Mouse (Mus musculus) MEL (cell line): ENCODE measurements at regions not wholly inside any gene's neighbourhood (a gene's known extent, or its start where the extent isn't known, plus 50 kb on each side); places are given as distances from the start of the nearest gene placed in this dataset.

Source experiments
- DNase-seq: peaks from one replicate; pipeline ENCODE4 v3.0.0; 2011; ENCODE audit warnings: low read depth, low spot score
- H3K27ac ChIP-seq: 2 replicates; pipeline ENCODE4 v1.5.1; 2012; ENCODE audit warnings: low read depth, mild to moderate bottlenecking, control low read depth, low read length, moderate library complexity; ENCODE audit not compliant: control insufficient read depth
- H3K27me3 ChIP-seq, 2 experiments: fragments of 150-350 bp in 1 of 2; sonication (generic) in 1 of 2; 2 replicates each; pipeline ENCODE4 v1.6.1; 2012; ENCODE audit warnings: low read length in 2 of 2, mild to moderate bottlenecking in 2 of 2, improper control_type of control experiment in 1 of 2, moderate library complexity in 1 of 2; ENCODE audit not compliant: insufficient read depth in 2 of 2, control insufficient read depth in 1 of 2
- H3K36me3 ChIP-seq, 2 experiments: 2 replicates each; pipeline ENCODE4 v1.6.1; 2012 to 2014; ENCODE audit warnings: low read length in 2 of 2, improper control_type of control experiment in 1 of 2, inconsistent platforms in 1 of 2, mild to moderate bottlenecking in 1 of 2; ENCODE audit not compliant: insufficient read depth in 2 of 2, control insufficient read depth in 1 of 2
- H3K4me1 ChIP-seq, 2 experiments: fragments of 150-350 bp in 1 of 2; sonication (generic) in 1 of 2; 2 replicates each; pipeline ENCODE4 v1.6.1; 2012; ENCODE audit warnings: low read length in 2 of 2, improper control_type of control experiment in 1 of 2, mild to moderate bottlenecking in 1 of 2; ENCODE audit not compliant: insufficient read depth in 2 of 2, control insufficient read depth in 1 of 2
- H3K4me3 ChIP-seq, 2 experiments: fragments of 150-350 bp in 1 of 2; sonication (generic) in 1 of 2; 2 replicates each; pipeline ENCODE4 v1.5.1; 2012; ENCODE audit warnings: low read depth in 2 of 2, low read length in 2 of 2, mild to moderate bottlenecking in 2 of 2, moderate library complexity in 2 of 2, control low read depth in 1 of 2, improper control_type of control experiment in 1 of 2; ENCODE audit not compliant: control insufficient read depth in 1 of 2, insufficient read depth in 1 of 2
- H3K79me2 ChIP-seq: 2 replicates; pipeline ENCODE4 v1.6.1; 2012; ENCODE audit warnings: mild to moderate bottlenecking, low read length, moderate library complexity; ENCODE audit not compliant: control insufficient read depth, poor library complexity, insufficient read depth
- H3K9ac ChIP-seq: 2 replicates; pipeline ENCODE4 v1.6.1; 2012; ENCODE audit warnings: low read depth, mild to moderate bottlenecking, control low read depth, low read length, moderate library complexity; ENCODE audit not compliant: control insufficient read depth, poor library complexity, severe bottlenecking
- H3K9me3 ChIP-seq: fragments of 150-350 bp; sonication (generic); replicated peaks from 2 replicates; pipeline ENCODE4 v1.6.1; 2012; ENCODE audit warnings: mild to moderate bottlenecking, low read length, improper control_type of control experiment, moderate library complexity; ENCODE audit not compliant: insufficient read depth
- BHLHE40 ChIP-seq: IDR thresholded peaks from 2 replicates; pipeline ENCODE4 v1.6.1; 2012; ENCODE audit warnings: low read depth, mild to moderate bottlenecking, inconsistent platforms, low read length, improper control_type of control experiment, borderline replicate concordance
- CHD2 ChIP-seq: IDR thresholded peaks from 2 replicates; pipeline ENCODE4 v1.6.1; 2011; ENCODE audit warnings: low read length, improper control_type of control experiment
- CTCF ChIP-seq, 3 experiments: IDR thresholded peaks in 2 of 3; conservative IDR thresholded peaks in 1 of 3; 2 replicates each; pipeline ENCODE4 v1.5.1; 2011 to 2012; ENCODE audit warnings: low read length in 3 of 3, low read depth in 2 of 3, mild to moderate bottlenecking in 2 of 3, improper control_type of control experiment in 1 of 3, inconsistent platforms in 1 of 3, mixed read lengths in 1 of 3, moderate library complexity in 1 of 3; ENCODE audit not compliant: control insufficient read depth in 1 of 3, insufficient read depth in 1 of 3, poor library complexity in 1 of 3, severe bottlenecking in 1 of 3
- ELF1 ChIP-seq: IDR thresholded peaks from 2 replicates; pipeline ENCODE4 v1.6.1; 2014; ENCODE audit warnings: low read depth, mild to moderate bottlenecking, inconsistent platforms, low read length, improper control_type of control experiment, moderate library complexity
- ETS1 ChIP-seq: IDR thresholded peaks from 2 replicates; pipeline ENCODE4 v1.6.1; 2012; ENCODE audit warnings: low read depth, mild to moderate bottlenecking, inconsistent platforms, low read length, improper control_type of control experiment, moderate library complexity
- GABPA ChIP-seq: IDR thresholded peaks from 2 replicates; pipeline ENCODE4 v1.6.1; 2012; ENCODE audit warnings: low read depth, mild to moderate bottlenecking, inconsistent platforms, low read length, improper control_type of control experiment, moderate library complexity
- HCFC1 ChIP-seq: IDR thresholded peaks from 2 replicates; pipeline ENCODE4 v1.6.1; 2012; ENCODE audit warnings: low read depth, mild to moderate bottlenecking, inconsistent platforms, low read length, improper control_type of control experiment, moderate library complexity
- JUND ChIP-seq: IDR thresholded peaks from 2 replicates; pipeline ENCODE4 v1.6.1; 2011; ENCODE audit warnings: low read depth, mild to moderate bottlenecking, improper control_type of control experiment, low read length
- MAX ChIP-seq: IDR thresholded peaks from 2 replicates; pipeline ENCODE4 v1.6.1; 2011; ENCODE audit warnings: low read length, improper control_type of control experiment
- MAZ ChIP-seq: IDR thresholded peaks from 2 replicates; pipeline ENCODE4 v1.6.1; 2012; ENCODE audit warnings: low read depth, mild to moderate bottlenecking, inconsistent platforms, low read length, improper control_type of control experiment
- MYB ChIP-seq: IDR thresholded peaks from 2 replicates; pipeline ENCODE4 v1.6.1; 2011; ENCODE audit warnings: mild to moderate bottlenecking, low read depth, low read length, improper control_type of control experiment
- MYC ChIP-seq: IDR thresholded peaks from 2 replicates; pipeline ENCODE4 v1.6.1; 2011; ENCODE audit warnings: low read depth, mild to moderate bottlenecking, low read length, improper control_type of control experiment, moderate library complexity
- NELFE ChIP-seq: IDR thresholded peaks from 2 replicates; pipeline ENCODE4 v1.6.1; 2011; ENCODE audit warnings: low read depth, low read length, improper control_type of control experiment
- NRF1 ChIP-seq: IDR thresholded peaks from 2 replicates; pipeline ENCODE4 v1.6.1; 2014; ENCODE audit warnings: low read depth, mild to moderate bottlenecking, inconsistent platforms, low read length, improper control_type of control experiment, moderate library complexity; ENCODE audit not compliant: poor library complexity, insufficient read depth, severe bottlenecking
- POLR2A ChIP-seq, 2 experiments: IDR thresholded peaks; 2 replicates each; pipeline ENCODE4 v1.6.1; 2011 to 2012; ENCODE audit warnings: low read length in 2 of 2, mild to moderate bottlenecking in 2 of 2, control low read depth in 1 of 2, improper control_type of control experiment in 1 of 2, low read depth in 1 of 2, moderate library complexity in 1 of 2; ENCODE audit not compliant: control insufficient read depth in 1 of 2, insufficient read depth in 1 of 2, poor library complexity in 1 of 2
- POLR2AphosphoS2 ChIP-seq: IDR thresholded peaks from 2 replicates; pipeline ENCODE4 v1.6.1; 2011; ENCODE audit warnings: low read length, improper control_type of control experiment
- POLR2AphosphoS5 ChIP-seq: IDR thresholded peaks from 2 replicates; pipeline ENCODE4 v1.6.1; 2012; ENCODE audit warnings: low read depth, borderline replicate concordance, mild to moderate bottlenecking, inconsistent platforms, low read length, moderate library complexity, mixed read lengths
- RCOR1 ChIP-seq: IDR thresholded peaks from 2 replicates; pipeline ENCODE4 v1.6.1; 2012; ENCODE audit warnings: low read depth, mild to moderate bottlenecking, inconsistent platforms, low read length, improper control_type of control experiment
- TAL1 ChIP-seq: IDR thresholded peaks from 2 replicates; pipeline ENCODE4 v1.6.1; 2012; ENCODE audit warnings: mild to moderate bottlenecking, inconsistent platforms, low read length, moderate library complexity, mixed read lengths
- UBTF ChIP-seq: IDR thresholded peaks from 2 replicates; pipeline ENCODE4 v1.6.1; 2012; ENCODE audit warnings: low read depth, mild to moderate bottlenecking, inconsistent platforms, low read length, improper control_type of control experiment, moderate library complexity, borderline replicate concordance; ENCODE audit not compliant: insufficient read depth
- ZC3H11A ChIP-seq: IDR thresholded peaks from 2 replicates; pipeline ENCODE4 v1.6.1; 2012; ENCODE audit warnings: low read depth, mild to moderate bottlenecking, inconsistent platforms, low read length, improper control_type of control experiment
- ZNF384 ChIP-seq: IDR thresholded peaks from 2 replicates; pipeline ENCODE4 v1.6.1; 2012; ENCODE audit warnings: low read depth, mild to moderate bottlenecking, inconsistent platforms, low read length, improper control_type of control experiment

- no peak for TF ChIP-seq GABPA
- peak in 1 of 2 experiments; percentile 52; a peak in 2 of 4 replicates for TF ChIP-seq POLR2A (IDR thresholded peaks at IDR 0.05; ENCODE audit: control insufficient read depth in 1 of 2, insufficient read depth in 1 of 2, low read depth in 1 of 2, low read length in 2 of 2, poor library complexity in 1 of 2)
- peak; percentile 29; the same call in 1 of the 2 replicates for TF ChIP-seq POLR2AphosphoS2
- TF ChIP-seq MYB = peak; percentile 78
- peak; percentile 91 for TF ChIP-seq RCOR1
These were observed 54.8 kb upstream of the Sec14l1 start (continued) for GRCm38 (mm10) chr11:117059981-117060705.

DNA sequence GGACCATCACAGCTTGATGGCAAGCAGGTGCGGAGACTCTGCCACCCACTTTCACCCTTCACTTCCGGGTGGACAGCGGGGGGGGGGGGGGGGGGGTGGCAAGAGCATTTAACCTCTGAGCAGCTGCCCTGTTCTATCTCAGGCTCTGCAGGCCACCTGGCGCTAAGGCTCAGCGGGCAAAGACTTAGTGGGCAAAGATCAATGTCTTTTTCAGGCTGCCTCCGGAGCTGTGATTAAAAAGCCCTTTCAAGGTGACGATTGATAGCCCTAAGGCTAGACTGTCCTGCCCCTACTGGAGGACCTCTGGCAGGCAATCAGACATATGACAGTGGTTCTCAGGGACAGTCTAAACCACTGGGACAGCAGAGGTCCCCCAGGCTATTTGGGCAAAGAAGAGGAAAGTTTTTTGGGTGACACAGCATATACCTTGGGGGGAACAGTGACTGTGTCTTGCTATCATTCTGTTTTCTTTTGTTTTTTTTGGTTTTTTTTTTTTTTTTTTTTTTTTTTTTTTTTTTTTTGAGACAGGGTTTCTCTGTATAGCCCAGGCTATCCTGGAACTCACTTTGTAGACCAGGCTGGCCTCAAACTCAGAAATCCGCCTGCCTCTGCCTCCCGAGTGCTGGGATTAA lies 54.1 kb upstream of the Sec14l1 start:
- H3K79me2 ChIP-seq = no peaks in the 10 kb centered on the region; the same call in 1 of the 2 replicates
- H3K4me3 ChIP-seq = peak overlapping the region; percentile 23 to 38
- no peaks in the 10 kb centered on the region for H3K27me3 ChIP-seq
- H3K4me1 ChIP-seq = peaks cover 2 to 18% of the 10 kb centered on the region in 2 experiments; a peak in 3 of 4 replicates
- TF ChIP-seq POLR2AphosphoS2 (no peak), NELFE (no peak), TAL1 (peak; percentile 34; the same call in 1 of the 2 replicates), ZNF384 (peak; percentile 93), CTCF (IDR thresholded peaks at IDR 0.05 in 2 of 3, conservative IDR thresholded peaks at IDR 0.05 in 1 of 3; ENCODE audit: control insufficient read depth in 1 of 3, insufficient read depth in 1 of 3, low read depth in 2 of 3, low read length in 3 of 3, poor library complexity in 1 of 3, severe bottlenecking in 1 of 3) (0 out of 6 replicates have a peak, but pooled peaks of 1 of the 3 experiments have one; percentile 10), RCOR1 (no peak)
- peak; percentile 70 for DNase-seq
- no peaks in the 10 kb centered on the region for H3K9me3 ChIP-seq
- peaks cover 0 to 10% of the 10 kb centered on the region in 2 experiments; a peak in 2 of 4 replicates for H3K36me3 ChIP-seq
- H3K9ac ChIP-seq = peak overlapping the region; percentile 41
- peak overlapping the region; percentile 97 for H3K27ac ChIP-seq

- Histone ChIP-seq H3K27me3 (no peaks in the 10 kb centered on the region), H3K4me1 (peaks cover 2 to 18% of the 10 kb centered on the region in 2 experiments; a peak in 3 of 4 replicates), H3K36me3 (peaks cover 0 to 10% of the 10 kb centered on the region in 2 experiments; a peak in 2 of 4 replicates), H3K9me3 (no peaks in the 10 kb centered on the region), H3K9ac (no peak overlapping the region), H3K4me3 (no peak overlapping the region), H3K27ac (no peak overlapping the region), H3K79me2 (no peaks in the 10 kb centered on the region; the same call in 1 of the 2 replicates)
- no peak for DNase-seq
- TF ChIP-seq UBTF (no peak), MAX (no peak), POLR2AphosphoS5 (no peak), CHD2 (no peak), ELF1 (no peak), NELFE (no peak), HCFC1 (no peak), JUND (no peak), RCOR1 (no peak), ZC3H11A (no peak), MYC (no peak), BHLHE40 (no peak), ETS1 (no peak), NRF1 (no peak), MAZ (no peak), TAL1 (no peak)
These were observed 52.0 kb upstream of the Sec14l1 start for GRCm38 (mm10) chr11:117062772-117063499.
